Mouse (Mus musculus): ENCODE data around the gene Plxnc1. TPM values are rescaled to one million over a fixed set of nuclear protein-coding genes. Genes with fewer than 3 reads are reported as not detected.
A peak's percentile ranks its signal among the peaks of the same experiment; 100 is the strongest.

The Plxnc1 gene
- total RNA-seq, 2 experiments from 2014 or later, result 39.2 to 40.9 TPM

DNA sequence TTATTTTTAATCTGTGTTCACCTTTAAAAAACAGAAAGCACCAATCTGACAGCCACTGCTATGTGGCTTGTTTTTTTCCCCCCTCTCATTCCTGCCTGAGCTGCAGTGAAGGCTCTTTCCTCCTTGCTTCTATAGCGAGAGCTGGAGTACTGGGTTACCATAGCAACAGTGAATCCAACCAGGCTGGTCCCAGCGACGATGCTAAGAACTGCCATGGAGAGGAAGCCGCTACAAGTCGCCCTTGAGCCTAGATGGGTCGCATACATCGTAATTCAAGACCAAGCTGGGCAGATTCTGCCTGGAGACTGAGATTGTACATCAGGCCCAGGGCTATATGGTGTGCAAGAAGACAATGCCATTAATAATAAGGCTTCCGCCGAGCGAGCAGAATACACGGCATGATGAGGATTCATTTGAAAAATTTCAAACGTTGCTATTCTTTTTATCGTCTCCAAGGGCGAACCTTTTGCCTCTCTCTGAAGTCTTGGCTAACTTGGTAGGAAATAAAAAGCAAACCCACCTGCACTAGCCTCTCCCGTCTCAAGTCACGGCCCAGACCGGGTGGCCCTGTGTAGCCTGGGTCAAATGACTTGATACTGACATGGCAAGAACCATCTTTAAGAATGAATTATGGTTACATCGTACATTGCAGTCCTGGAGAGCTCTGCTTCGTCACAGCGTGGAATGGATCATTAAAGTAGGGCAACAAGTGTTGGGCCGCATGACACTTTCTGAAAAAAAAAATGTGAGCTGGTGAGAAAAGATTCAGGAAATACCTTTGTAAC, 38.8 kb downstream of the Plxnc1 start:
- DNase-seq (ENCODE audit: low spot score in 2 of 2), result peak; percentile 81 to 93
- intact Hi-C loops (cut with DNase I), result loop anchor here (1.0 kb wide), 1 partner anchor 36 kb away; no protein-coding TSS in a partner anchor

DNA sequence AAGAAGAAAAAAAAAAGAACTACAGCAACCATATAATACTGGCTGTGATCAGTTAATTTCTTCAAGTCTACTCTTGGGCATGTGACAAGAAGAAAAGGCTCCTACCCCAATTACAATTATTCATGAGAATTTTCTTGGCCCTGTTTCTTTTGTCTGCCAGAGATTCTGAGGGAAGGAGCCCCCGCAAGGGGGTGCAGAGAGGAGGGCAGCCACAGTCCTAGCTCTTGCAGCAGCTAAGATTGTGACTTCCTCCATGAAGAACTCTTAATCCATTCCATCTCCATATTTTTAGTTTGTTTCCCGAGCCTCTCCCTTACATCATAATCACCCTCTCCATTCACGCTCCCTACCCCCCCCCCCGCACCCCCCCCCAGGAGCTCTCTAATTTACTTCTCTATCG, 39.4 kb downstream of the Plxnc1 start:
- intact Hi-C loops (cut with DNase I), result loop anchor here (1.0 kb wide), 1 partner anchor 37 kb away; no protein-coding TSS in a partner anchor
- peak; percentile 47 to 63 for DNase-seq (ENCODE audit: low spot score in 2 of 2)

- DNase-seq (ENCODE audit: low spot score in 2 of 2), result no peak
- intact Hi-C loops (cut with DNase I), result no loop called here
These were observed 47.7 kb downstream of the Plxnc1 start for GRCm38 (mm10) chr10:94896950-94897349.

DNA sequence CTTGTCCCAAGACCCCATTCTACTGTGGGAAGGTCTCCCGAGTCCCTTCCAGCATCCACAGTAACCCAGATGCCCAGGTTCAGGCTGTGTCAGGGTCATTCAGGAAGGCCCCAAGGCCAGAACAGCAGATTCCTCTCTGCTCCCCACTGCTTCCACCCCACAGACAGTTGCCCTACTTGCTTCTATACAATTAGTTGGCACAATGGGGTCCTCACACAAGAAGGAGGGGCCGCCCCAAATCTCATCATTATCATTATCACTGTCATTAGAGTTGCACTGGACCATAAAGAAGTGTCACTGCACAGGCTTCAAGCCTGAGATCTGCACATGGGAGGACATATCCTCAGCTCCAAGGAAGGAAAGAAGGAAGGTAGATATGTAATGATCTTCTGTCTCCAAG, 48.3 kb downstream of the Plxnc1 start:
- no peak for DNase-seq (ENCODE audit: low spot score in 2 of 2)

DNA sequence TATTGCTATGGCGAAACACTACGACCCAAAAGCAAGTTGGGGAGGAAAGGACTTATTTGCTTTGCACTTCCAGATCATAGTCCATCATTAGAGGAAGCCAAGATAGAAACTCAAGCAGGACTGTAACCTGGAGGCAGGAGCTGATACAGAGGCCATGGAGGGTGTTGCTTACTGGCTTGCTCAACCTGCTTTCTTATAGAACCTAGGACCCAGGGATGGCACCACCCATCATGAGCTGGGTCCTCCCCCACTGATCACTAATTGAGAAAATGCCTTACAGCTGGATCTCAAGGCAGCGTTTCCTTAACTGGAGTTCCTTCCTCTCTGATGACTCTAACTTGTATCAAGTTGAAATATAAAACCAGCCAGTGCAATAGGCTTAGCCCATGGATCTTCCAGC, 48.8 kb downstream of the Plxnc1 start:
- DNase-seq (ENCODE audit: low spot score in 2 of 2), result no peak
- intact Hi-C loops (cut with DNase I), result no loop called here

More for the DNA sequence above, 48.3 kb downstream of the Plxnc1 start:
- intact Hi-C loops (cut with DNase I), result no loop called here

- no peak for DNase-seq (ENCODE audit: low spot score in 2 of 2)
- intact Hi-C loops (cut with DNase I), result no loop called here
These were observed 54.9 kb downstream of the Plxnc1 start for GRCm38 (mm10) chr10:94889735-94890134.

GRCm38 (mm10) chr10:94883216-94883615, 61.4 kb downstream of the Plxnc1 start:
- intact Hi-C loops (cut with DNase I), result no loop called here
- DNase-seq (ENCODE audit: low spot score in 2 of 2), result no peak

DNA sequence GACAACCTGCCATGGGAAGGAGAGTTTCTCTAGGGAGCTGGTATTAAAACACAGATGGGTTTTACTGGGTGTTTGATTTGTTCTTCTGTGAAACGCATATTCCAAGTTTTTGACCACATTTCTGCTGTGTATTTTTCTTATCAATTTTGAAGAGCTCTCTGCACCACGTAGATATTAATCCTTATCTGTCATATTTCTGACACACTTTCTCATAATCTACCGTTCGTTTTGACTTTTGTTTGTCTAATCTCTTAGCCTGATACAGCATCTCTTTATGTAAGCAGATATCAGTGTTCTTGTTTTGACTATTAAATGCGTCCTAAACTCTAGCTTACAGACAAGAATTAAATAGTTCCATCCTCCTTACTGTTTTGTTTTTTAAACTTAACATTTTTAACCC, 73.1 kb downstream of the Plxnc1 start:
- no peak for DNase-seq (ENCODE audit: low spot score in 2 of 2)
- intact Hi-C loops (cut with DNase I), result no loop called here

DNA sequence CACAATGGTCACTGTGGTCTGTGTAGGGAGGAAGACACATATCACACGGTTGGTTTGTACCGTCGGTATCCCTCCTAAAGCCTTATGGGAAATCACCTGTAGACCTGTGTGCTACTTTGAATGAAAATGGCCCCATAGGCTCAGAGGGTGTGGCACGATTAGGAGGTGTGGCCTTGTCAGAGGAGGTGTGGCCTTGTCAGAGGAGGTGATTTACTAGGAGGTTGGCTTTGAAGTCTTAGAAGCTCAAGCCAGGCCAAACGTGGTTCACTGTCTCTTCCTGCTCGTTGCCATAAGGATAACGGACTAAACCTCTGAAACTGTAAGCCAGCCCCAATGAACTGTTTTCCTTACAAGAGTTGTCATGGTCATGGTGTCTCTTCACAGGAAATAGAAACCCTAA, 73.5 kb downstream of the Plxnc1 start:
- DNase-seq (ENCODE audit: low spot score in 2 of 2), result no peak
- intact Hi-C loops (cut with DNase I), result no loop called here

- no peak for DNase-seq (ENCODE audit: low spot score in 2 of 2)
- intact Hi-C loops (cut with DNase I), result no loop called here
These were observed 77.4 kb downstream of the Plxnc1 start for GRCm38 (mm10) chr10:94866995-94867856.

- no peak for DNase-seq (ENCODE audit: low spot score in 2 of 2)
- intact Hi-C loops (cut with DNase I), result no loop called here
These were observed 79.4 kb downstream of the Plxnc1 start for GRCm38 (mm10) chr10:94865206-94865605.

GRCm38 (mm10) chr10:94864199-94864928, 80.3 kb downstream of the Plxnc1 start:
- intact Hi-C loops (cut with DNase I), result no loop called here
- no peak for DNase-seq (ENCODE audit: low spot score in 2 of 2)

DNA sequence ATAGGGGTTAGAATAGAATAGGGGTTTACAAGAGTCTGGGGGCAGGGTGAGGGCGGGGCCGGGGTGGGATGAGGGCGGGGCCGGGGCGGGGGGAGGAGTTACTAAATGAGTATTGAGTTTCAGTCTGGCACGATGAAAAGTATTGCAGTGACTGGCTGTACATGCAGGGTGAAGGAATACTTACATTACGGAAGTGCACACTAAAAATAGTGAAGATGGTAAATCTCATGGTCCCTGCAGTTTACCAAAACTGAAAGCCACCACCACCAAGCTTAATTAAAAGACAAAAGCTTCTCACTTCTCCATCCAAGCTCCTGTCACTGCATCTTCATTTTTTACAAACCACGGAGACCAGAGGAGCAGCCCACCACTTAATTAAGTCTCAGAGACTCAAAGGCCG, 81.4 kb downstream of the Plxnc1 start:
- intact Hi-C loops (cut with DNase I), result no loop called here
- DNase-seq (ENCODE audit: low spot score in 2 of 2), result no peak

DNA sequence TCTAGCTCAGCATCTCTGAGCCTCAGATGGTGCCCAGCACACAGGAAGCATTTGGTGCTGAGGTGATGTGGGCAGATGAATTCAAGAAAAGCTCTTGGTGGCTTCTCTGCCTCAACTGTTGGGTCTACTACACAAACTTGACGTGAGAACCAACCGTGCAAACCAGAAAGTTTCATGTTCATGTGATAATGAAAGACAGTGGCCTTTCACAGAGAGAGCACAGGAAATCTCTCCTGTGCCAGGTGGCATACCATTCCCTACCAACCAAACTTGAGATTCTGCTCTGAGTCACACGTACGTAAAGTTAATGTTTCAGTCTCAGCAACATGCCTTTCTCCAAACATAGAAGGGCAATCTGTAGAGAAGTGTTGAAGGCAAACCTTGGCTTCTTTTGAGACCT, 83.8 kb downstream of the Plxnc1 start:
- no peak for DNase-seq (ENCODE audit: low spot score in 2 of 2)
- intact Hi-C loops (cut with DNase I), result no loop called here

- intact Hi-C loops (cut with DNase I), result no loop called here
- no peak for DNase-seq (ENCODE audit: low spot score in 2 of 2)
These were observed 86.2 kb downstream of the Plxnc1 start for GRCm38 (mm10) chr10:94858277-94859033.

GRCm38 (mm10) chr10:94850565-94850964, 94.1 kb downstream of the Plxnc1 start:
- intact Hi-C loops (cut with DNase I), result no loop called here

DNA sequence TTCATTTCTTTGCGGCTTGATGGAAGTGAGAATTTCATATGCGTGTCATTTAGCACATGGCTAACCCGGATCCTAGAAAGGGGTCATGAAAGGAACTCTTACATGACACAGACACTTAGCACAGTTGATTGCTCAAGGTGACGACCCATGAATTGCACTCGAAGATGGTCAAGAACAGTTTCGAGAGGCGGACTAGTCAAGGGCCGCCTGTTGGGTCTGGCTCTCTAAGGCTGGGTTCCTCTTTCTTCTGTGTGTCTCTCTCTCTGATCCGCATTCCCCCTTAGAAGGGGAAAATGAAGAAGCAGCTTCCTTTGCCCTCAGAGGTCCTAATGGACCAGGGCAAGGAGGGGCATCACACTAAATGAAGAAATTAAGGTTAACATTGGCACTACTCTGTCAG, 94.7 kb downstream of the Plxnc1 start:
- DNase-seq (ENCODE audit: low spot score in 2 of 2), result no peak
- intact Hi-C loops (cut with DNase I), result no loop called here

More at GRCm38 (mm10) chr10:94850565-94850964, 94.1 kb downstream of the Plxnc1 start:
- no peak for DNase-seq (ENCODE audit: low spot score in 2 of 2)

DNA sequence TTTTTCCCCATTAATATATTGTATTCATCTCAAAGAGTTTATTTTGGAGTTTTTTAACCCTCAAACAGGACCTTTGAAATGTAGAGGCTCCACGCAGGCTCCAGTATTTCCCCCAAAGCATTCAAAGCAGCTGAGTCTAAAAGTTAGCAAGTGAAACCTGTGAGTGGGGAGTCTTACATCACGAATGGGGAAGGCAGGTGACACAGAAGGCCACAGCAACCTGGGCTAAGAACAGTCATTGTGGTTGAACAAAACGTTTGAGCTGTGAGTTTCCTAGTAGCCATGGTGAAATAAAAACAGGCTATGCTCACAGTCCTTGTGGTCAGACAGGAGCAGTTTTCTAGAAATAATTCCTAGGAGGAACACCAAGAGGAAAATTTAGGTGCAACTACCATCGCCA, 95.3 kb downstream of the Plxnc1 start:
- no peak for DNase-seq (ENCODE audit: low spot score in 2 of 2)
- intact Hi-C loops (cut with DNase I), result no loop called here

- DNase-seq (ENCODE audit: low spot score in 2 of 2), result no peak
- intact Hi-C loops (cut with DNase I), result no loop called here
These were observed 96.3 kb downstream of the Plxnc1 start for GRCm38 (mm10) chr10:94848344-94848743.
